Mouse (Mus musculus) right cerebral cortex, postnatal 14 days (tissue): ENCODE measurements around the gene 1700001K19Rik.
"Not testable (repeated sequence)": the region's sequence is repeated elsewhere in the genome, so short reads cannot be mapped to it uniquely, and the experiment has no call there.

Source experiments
- DNase-seq: peaks from one replicate; pipeline ENCODE4 v3.0.0; 2022

The 1700001K19Rik gene

GRCm38 (mm10) chr12:110682561-110683299 lies at the start of gene 1700001K19Rik:
TSS of gene 1700001K19Rik (minus strand) at chr12:110682619.
- no peak for DNase-seq

- DNase-seq, result no peak
These were observed 44.0 kb upstream of the 1700001K19Rik start for GRCm38 (mm10) chr12:110726428-110726827.

- DNase-seq, result no peak
These were observed 43.1 kb upstream of the 1700001K19Rik start for GRCm38 (mm10) chr12:110725489-110725888.

- no peak for DNase-seq
These were observed 42.6 kb upstream of the 1700001K19Rik start for GRCm38 (mm10) chr12:110725051-110725450.

GRCm38 (mm10) chr12:110716004-110716403 lies 33.6 kb upstream of the 1700001K19Rik start:
- DNase-seq, result no peak

- no peak for DNase-seq
These were observed 31.8 kb upstream of the 1700001K19Rik start for GRCm38 (mm10) chr12:110714215-110714614.

- DNase-seq, result no peak
These were observed 31.4 kb upstream of the 1700001K19Rik start for GRCm38 (mm10) chr12:110713784-110714183.

GRCm38 (mm10) chr12:110711270-110711669 lies 28.9 kb upstream of the 1700001K19Rik start:
- DNase-seq, result no peak

GRCm38 (mm10) chr12:110707451-110707850 lies 25.0 kb upstream of the 1700001K19Rik start:
- no peak for DNase-seq

- DNase-seq, result no peak
These were observed 24.2 kb upstream of the 1700001K19Rik start for GRCm38 (mm10) chr12:110706337-110707231.

GRCm38 (mm10) chr12:110705419-110705818 lies 23.0 kb upstream of the 1700001K19Rik start:
- DNase-seq, result not testable (repeated sequence)

- DNase-seq, result no peak
These were observed 21.3 kb upstream of the 1700001K19Rik start for GRCm38 (mm10) chr12:110703682-110704081.

GRCm38 (mm10) chr12:110703008-110703471 lies 20.6 kb upstream of the 1700001K19Rik start:
- peak; percentile 90 for DNase-seq

- no peak for DNase-seq
These were observed 20.1 kb upstream of the 1700001K19Rik start, which contains the start of gene Hsp90aa1 for GRCm38 (mm10) chr12:110702556-110702955. TSS of gene Hsp90aa1 (minus strand) at chr12:110702728.

- not testable (repeated sequence) for DNase-seq
These were observed 18.9 kb upstream of the 1700001K19Rik start for GRCm38 (mm10) chr12:110701363-110701762.

GRCm38 (mm10) chr12:110700730-110701129 lies 18.3 kb upstream of the 1700001K19Rik start:
- DNase-seq, result no peak

- no peak for DNase-seq
These were observed 16.7 kb upstream of the 1700001K19Rik start for GRCm38 (mm10) chr12:110699171-110699547.

GRCm38 (mm10) chr12:110698523-110699170 lies 16.2 kb upstream of the 1700001K19Rik start:
- DNase-seq, result no peak

- DNase-seq, result no peak
These were observed 15.7 kb upstream of the 1700001K19Rik start for GRCm38 (mm10) chr12:110698080-110698479.

GRCm38 (mm10) chr12:110697457-110697856 lies 15.0 kb upstream of the 1700001K19Rik start:
- DNase-seq, result no peak

GRCm38 (mm10) chr12:110696975-110697400 lies 14.6 kb upstream of the 1700001K19Rik start:
- DNase-seq, result no peak

GRCm38 (mm10) chr12:110696173-110696974 lies 14.0 kb upstream of the 1700001K19Rik start:
- peak; percentile 98 for DNase-seq
